Mouse (Mus musculus) heart, adult 2 months (tissue): ENCODE measurements at regions not wholly inside any gene's neighbourhood (a gene's known extent, or its start where the extent isn't known, plus 50 kb on each side); places are given as distances from the start of the nearest gene placed in this dataset.

Experiments
- CTCF ChIP-seq: fragments of 200-600 bp; IDR thresholded peaks from 2 replicates; pipeline ENCODE4 v1.8.1; 2022; ENCODE audit warnings: antibody characterized with exemption, mild to moderate bottlenecking, moderate library complexity
- EP300 ChIP-seq: fragments of 200-500 bp; IDR thresholded peaks from 2 replicates; pipeline ENCODE4 v1.6.1; 2011; ENCODE audit warnings: low read depth, low read length, control low read depth; ENCODE audit not compliant: insufficient read depth

DNA sequence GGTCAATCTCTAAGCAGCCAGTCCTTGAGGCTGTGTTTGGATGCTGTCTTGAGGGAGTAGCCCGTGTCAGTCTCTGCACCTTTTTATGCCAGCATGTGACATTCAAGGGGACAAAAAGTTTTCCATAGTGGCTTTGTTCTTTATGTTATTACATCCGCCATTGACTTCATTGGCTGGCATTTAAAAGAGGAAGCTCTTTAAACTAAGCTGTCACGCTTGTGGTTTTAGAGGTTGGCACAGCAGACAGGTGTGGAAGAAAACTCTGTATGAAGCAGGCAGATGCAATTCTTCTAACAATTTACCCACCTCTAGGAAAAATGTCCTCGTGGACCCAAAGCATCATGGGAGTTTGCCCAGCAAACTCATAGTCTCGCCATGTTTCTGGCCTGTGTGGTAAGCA is 297.5 kb upstream of the Gadl1 start:
- TF ChIP-seq EP300 (no peak), CTCF (no peak)
